Mouse (Mus musculus): ENCODE results near the gene Cox10. TPM values are rescaled to one million over a fixed set of nuclear protein-coding genes. Genes with fewer than 3 reads are reported as not detected.

Cox10 gene
- total and polyA plus RNA-seq, 2 experiments from 2014 or later: 20.9 to 33.0 TPM

DNA sequence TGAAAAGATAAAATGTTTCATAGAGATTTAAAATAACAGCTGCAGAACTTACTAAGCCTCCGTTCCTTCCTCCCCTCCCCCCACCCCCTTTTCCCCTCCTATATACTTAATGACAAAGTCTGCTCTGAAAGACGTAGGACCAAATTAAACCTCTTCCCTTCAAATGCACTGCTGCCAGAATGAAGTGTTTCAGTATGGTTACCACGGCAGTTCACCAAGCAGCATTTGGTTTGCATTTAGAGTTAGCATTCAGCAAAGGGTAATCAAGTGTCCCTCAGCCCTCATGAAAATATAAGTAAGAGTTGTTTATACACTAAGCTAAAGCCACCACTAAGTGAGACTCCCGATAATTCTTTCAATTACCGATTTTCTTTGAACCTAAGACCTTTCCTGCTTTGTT, 25.9 kb downstream of the Cox10 start:
- Histone ChIP-seq H3K27me3 (ENCODE audit: insufficient read depth, low read length) (no peaks in the 10 kb centered on the region), H3K4me1 (ENCODE audit: insufficient read depth, low read length) (0 out of 2 replicates have a peak, but pooled peaks cover 4% of the 10 kb centered on the region), H3K27ac (no peak overlapping the region), H3K4me3 (ENCODE audit: low read length) (no peak overlapping the region), H3K9ac (replicated peaks; ENCODE audit: low read length) (no peak overlapping the region), H3K36me3 (ENCODE audit: insufficient read depth, low read length) (no peaks in the 10 kb centered on the region), H3K9me3 (ENCODE audit: low read length) (no peaks in the 10 kb centered on the region), H3K4me2 (ENCODE audit: low read depth, low read length) (no peak overlapping the region)
- TF ChIP-seq CTCF (IDR thresholded peaks at IDR 0.05; ENCODE audit: low read depth): no peak
- DNase-seq (ENCODE audit: low spot score): no peak
- ATAC-seq: no peak
- 85% methylated on average over 5 of the region's 5 CpGs for WGBS

- Histone ChIP-seq H3K4me1 (ENCODE audit: insufficient read depth, low read length) (0 out of 2 replicates have a peak, but pooled peaks cover 4% of the 10 kb centered on the region), H3K36me3 (ENCODE audit: insufficient read depth, low read length) (no peaks in the 10 kb centered on the region), H3K27me3 (ENCODE audit: insufficient read depth, low read length) (no peaks in the 10 kb centered on the region), H3K9ac (replicated peaks; ENCODE audit: low read length) (no peak overlapping the region), H3K27ac (peak overlapping the region; percentile 32; the same call in 1 of the 2 replicates), H3K4me3 (ENCODE audit: low read length) (no peak overlapping the region), H3K4me2 (ENCODE audit: low read depth, low read length) (0 out of 2 replicates have a peak overlapping the region, but pooled peaks have one; percentile 7), H3K9me3 (ENCODE audit: low read length) (no peaks in the 10 kb centered on the region)
- ATAC-seq (peak; percentile 90), DNase-seq (ENCODE audit: low spot score) (peak; percentile 69)
- TF ChIP-seq CTCF (IDR thresholded peaks at IDR 0.05; ENCODE audit: low read depth): no peak
- WGBS: 33% methylated on average over 9 of the region's 9 CpGs
Observed at GRCm38 (mm10) chr11:64051195-64051968, 27.9 kb downstream of the Cox10 start.

GRCm38 (mm10) chr11:64047432-64047831, 31.8 kb downstream of the Cox10 start:
- ATAC-seq (no peak), DNase-seq (ENCODE audit: low spot score) (no peak)
- no peaks in the 10 kb centered on the region for H3K36me3 ChIP-seq (ENCODE audit: insufficient read depth, low read length)
- no peak overlapping the region for H3K4me2 ChIP-seq (ENCODE audit: low read depth, low read length)
- no peak overlapping the region for H3K9ac ChIP-seq (replicated peaks; ENCODE audit: low read length)
- H3K9me3 ChIP-seq (ENCODE audit: low read length): no peaks in the 10 kb centered on the region
- H3K4me3 ChIP-seq (ENCODE audit: low read length): no peak overlapping the region
- H3K4me1 ChIP-seq (ENCODE audit: insufficient read depth, low read length): 0 out of 2 replicates have a peak, but pooled peaks cover 4% of the 10 kb centered on the region
- H3K27ac ChIP-seq: no peak overlapping the region
- no peak for TF ChIP-seq CTCF (IDR thresholded peaks at IDR 0.05; ENCODE audit: low read depth)
- no peaks in the 10 kb centered on the region for H3K27me3 ChIP-seq (ENCODE audit: insufficient read depth, low read length)
- WGBS: 88% methylated on average over 13 of the region's 13 CpGs

- 93% methylated on average over 4 of the region's 4 CpGs for WGBS
Observed at GRCm38 (mm10) chr11:64045041-64045440, 34.2 kb downstream of the Cox10 start.

DNA sequence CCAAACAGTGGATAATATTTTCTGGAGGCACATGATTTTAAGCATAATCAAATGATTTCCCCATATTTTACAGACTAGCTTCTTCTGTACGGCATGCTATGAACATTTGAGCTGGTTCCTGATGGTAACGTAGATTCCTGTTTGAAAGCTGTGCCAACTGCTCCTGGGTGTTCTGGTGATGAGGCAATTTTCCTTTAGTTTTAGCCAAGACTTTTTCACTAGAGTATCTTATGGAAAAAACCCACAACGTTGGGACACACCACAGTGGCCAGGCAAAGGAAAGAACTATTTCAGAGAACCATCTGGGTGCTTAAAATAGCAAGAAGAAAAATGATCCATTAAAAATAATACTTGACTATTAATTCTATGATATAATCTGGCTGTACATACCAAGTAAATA, 35.2 kb downstream of the Cox10 start:
- H3K4me1 ChIP-seq (ENCODE audit: insufficient read depth, low read length): no peaks in the 10 kb centered on the region
- no peaks in the 10 kb centered on the region for H3K36me3 ChIP-seq (ENCODE audit: insufficient read depth, low read length)
- H3K4me2 ChIP-seq (ENCODE audit: low read depth, low read length): no peak overlapping the region
- DNase-seq (ENCODE audit: low spot score) (no peak), ATAC-seq (no peak)
- no peak overlapping the region for H3K27ac ChIP-seq
- no peak overlapping the region for H3K4me3 ChIP-seq (ENCODE audit: low read length)
- TF ChIP-seq CTCF (IDR thresholded peaks at IDR 0.05; ENCODE audit: low read depth): no peak
- no peak overlapping the region for H3K9ac ChIP-seq (replicated peaks; ENCODE audit: low read length)
- H3K27me3 ChIP-seq (ENCODE audit: insufficient read depth, low read length): no peaks in the 10 kb centered on the region
- WGBS: 85% methylated on average over 3 of the region's 3 CpGs
- no peaks in the 10 kb centered on the region for H3K9me3 ChIP-seq (ENCODE audit: low read length)

More at GRCm38 (mm10) chr11:64045041-64045440, 34.2 kb downstream of the Cox10 start:
- H3K27me3 ChIP-seq (ENCODE audit: insufficient read depth, low read length): no peaks in the 10 kb centered on the region
- H3K9me3 ChIP-seq (ENCODE audit: low read length): no peaks in the 10 kb centered on the region
- no peaks in the 10 kb centered on the region for H3K36me3 ChIP-seq (ENCODE audit: insufficient read depth, low read length)
- H3K9ac ChIP-seq (replicated peaks; ENCODE audit: low read length): no peak overlapping the region
- no peak overlapping the region for H3K27ac ChIP-seq
- H3K4me1 ChIP-seq (ENCODE audit: insufficient read depth, low read length): no peaks in the 10 kb centered on the region
- no peak for ATAC-seq
- H3K4me3 ChIP-seq (ENCODE audit: low read length): no peak overlapping the region
- no peak overlapping the region for H3K4me2 ChIP-seq (ENCODE audit: low read depth, low read length)
- TF ChIP-seq CTCF (IDR thresholded peaks at IDR 0.05; ENCODE audit: low read depth): no peak
- no peak for DNase-seq (ENCODE audit: low spot score)

DNA sequence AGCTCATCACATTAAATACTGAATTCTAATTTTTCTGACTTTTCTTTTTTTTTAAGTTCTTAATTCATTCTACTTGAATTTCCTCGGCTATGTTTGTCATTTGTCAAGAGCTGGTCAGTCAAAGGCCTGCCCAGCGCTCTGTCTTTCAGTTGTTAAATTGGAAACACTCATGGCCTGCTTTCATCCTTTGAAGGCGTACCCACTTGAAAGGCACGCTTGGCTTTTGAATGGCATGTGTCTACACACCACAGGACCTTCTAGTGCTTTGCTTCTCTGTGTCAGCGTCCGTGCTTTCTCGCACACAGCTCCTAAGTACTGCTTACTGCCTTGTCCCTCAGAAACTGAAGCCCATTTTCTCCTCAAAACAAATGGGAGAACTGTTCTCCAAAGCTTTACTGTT, 38.0 kb downstream of the Cox10 start:
- H3K4me3 ChIP-seq (ENCODE audit: low read length): no peak overlapping the region
- H3K27ac ChIP-seq: no peak overlapping the region
- no peak overlapping the region for H3K9ac ChIP-seq (replicated peaks; ENCODE audit: low read length)
- no peak for ATAC-seq
- no peak for DNase-seq (ENCODE audit: low spot score)
- H3K36me3 ChIP-seq (ENCODE audit: insufficient read depth, low read length): no peaks in the 10 kb centered on the region
- H3K4me1 ChIP-seq (ENCODE audit: insufficient read depth, low read length): no peaks in the 10 kb centered on the region
- 57% methylated on average over 7 of the region's 7 CpGs for WGBS
- no peaks in the 10 kb centered on the region for H3K9me3 ChIP-seq (ENCODE audit: low read length)
- no peaks in the 10 kb centered on the region for H3K27me3 ChIP-seq (ENCODE audit: insufficient read depth, low read length)
- no peak overlapping the region for H3K4me2 ChIP-seq (ENCODE audit: low read depth, low read length)
- no peak for TF ChIP-seq CTCF (IDR thresholded peaks at IDR 0.05; ENCODE audit: low read depth)

- ATAC-seq (no peak), DNase-seq (ENCODE audit: low spot score) (no peak)
- Histone ChIP-seq H3K9me3 (ENCODE audit: low read length) (no peaks in the 10 kb centered on the region), H3K4me2 (ENCODE audit: low read depth, low read length) (no peak overlapping the region), H3K4me3 (ENCODE audit: low read length) (no peak overlapping the region), H3K27me3 (ENCODE audit: insufficient read depth, low read length) (no peaks in the 10 kb centered on the region), H3K36me3 (ENCODE audit: insufficient read depth, low read length) (no peaks in the 10 kb centered on the region), H3K9ac (replicated peaks; ENCODE audit: low read length) (no peak overlapping the region), H3K4me1 (ENCODE audit: insufficient read depth, low read length) (no peaks in the 10 kb centered on the region), H3K27ac (no peak overlapping the region)
- 40% methylated on average over 1 of the region's 1 CpGs for WGBS
- TF ChIP-seq CTCF (IDR thresholded peaks at IDR 0.05; ENCODE audit: low read depth): no peak
Observed at GRCm38 (mm10) chr11:64039600-64039999, 39.7 kb downstream of the Cox10 start.
